Mouse (Mus musculus) kidney, embryonic 14.5 days (tissue): ENCODE measurements around the gene Atg10. TPM values are rescaled to one million over a fixed set of nuclear protein-coding genes. Genes with fewer than 3 reads are reported as not detected.

Experiments
- ATAC-seq: fragments of 200-750 bp; cut with Nextera tagmentation; 2 replicates; pipeline ENCODE4 v1.8.0; 2017; ENCODE audit warnings: moderate number of reproducible peaks, mild to moderate bottlenecking, moderate TSS enrichment, moderate library complexity; ENCODE audit not compliant: low FRiP score, low TSS enrichment
- H3K27ac ChIP-seq: fragments of 300-500 bp; sonication (generic); 2 replicates; pipeline ENCODE4 v1.5.1; 2014; ENCODE audit warnings: low read depth, mild to moderate bottlenecking, low read length, moderate library complexity, mixed read lengths
- H3K27me3 ChIP-seq: fragments of 300-500 bp; sonication (generic); 2 replicates; pipeline ENCODE4 v1.6.1; 2014; ENCODE audit warnings: mild to moderate bottlenecking, low read length; ENCODE audit not compliant: control insufficient read depth, insufficient read depth
- H3K36me3 ChIP-seq: fragments of 300-500 bp; sonication (generic); 2 replicates; pipeline ENCODE4 v1.6.1; 2014; ENCODE audit warnings: low read length, mixed read lengths; ENCODE audit not compliant: control insufficient read depth, insufficient read depth
- H3K4me1 ChIP-seq: fragments of 300-500 bp; sonication (generic); 2 replicates; pipeline ENCODE4 v1.6.1; 2014; ENCODE audit warnings: low read length, mixed read lengths; ENCODE audit not compliant: control insufficient read depth, insufficient read depth
- H3K4me2 ChIP-seq: fragments of 300-500 bp; sonication (generic); replicated peaks from 2 replicates; pipeline ENCODE4 v1.6.1; 2014; ENCODE audit warnings: low read depth, mild to moderate bottlenecking, low read length
- H3K4me3 ChIP-seq: fragments of 300-500 bp; sonication (generic); 2 replicates; pipeline ENCODE4 v1.5.1; 2014; ENCODE audit warnings: mild to moderate bottlenecking, low read length
- H3K9ac ChIP-seq: fragments of 300-500 bp; sonication (generic); 2 replicates; pipeline ENCODE4 v1.6.1; 2014; ENCODE audit warnings: low read depth, mild to moderate bottlenecking, low read length, moderate library complexity
- H3K9me3 ChIP-seq: fragments of 300-500 bp; sonication (generic); 2 replicates; pipeline ENCODE4 v1.6.1; 2016; ENCODE audit warnings: low read length; ENCODE audit not compliant: control insufficient read depth
- WGBS: fragments of 180-500 bp; shearing (Covaris S2); extraction: QIAGEN DNeasy Blood & Tissue Kit; methylation state at CpG from one replicate; pipeline ENCODE4 v1.1.7; 2014; 5-methylcytosine and 5-hydroxymethylcytosine counted together
- polyA plus RNA-seq: library from polyadenylated mRNA; unstranded; fragments of >200 nt; fragmentation: Nextera tagmentation; extraction: Ambion mirVana; gene quantifications from 2 replicates; pipeline ENCODE4 v1.2.1, GENCODE M21; 2014

The Atg10 gene
- polyA plus RNA-seq, 1 experiment from 2014 or later: 15.3 TPM

DNA sequence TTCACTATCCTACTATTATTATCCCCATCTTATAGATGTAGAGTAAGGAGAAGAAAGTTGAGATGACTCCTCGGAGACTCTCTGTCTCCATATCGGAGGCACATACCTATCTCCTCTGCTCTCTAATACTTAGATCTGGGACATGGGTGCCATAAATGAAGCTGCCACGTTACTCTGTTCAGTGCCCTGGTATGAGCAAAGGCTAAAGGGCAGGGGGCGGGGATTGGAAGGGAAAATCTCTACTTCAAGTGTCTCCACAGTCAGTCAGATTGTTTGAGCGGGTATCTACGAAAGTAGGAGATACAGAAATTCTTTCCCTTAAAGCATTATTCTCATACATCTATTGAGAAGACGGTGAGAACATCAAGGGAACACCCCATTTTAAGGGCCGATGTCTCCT is 257.8 kb downstream of the Atg10 start:
- WGBS: 78% methylated on average over 8 of the region's 8 CpGs

DNA sequence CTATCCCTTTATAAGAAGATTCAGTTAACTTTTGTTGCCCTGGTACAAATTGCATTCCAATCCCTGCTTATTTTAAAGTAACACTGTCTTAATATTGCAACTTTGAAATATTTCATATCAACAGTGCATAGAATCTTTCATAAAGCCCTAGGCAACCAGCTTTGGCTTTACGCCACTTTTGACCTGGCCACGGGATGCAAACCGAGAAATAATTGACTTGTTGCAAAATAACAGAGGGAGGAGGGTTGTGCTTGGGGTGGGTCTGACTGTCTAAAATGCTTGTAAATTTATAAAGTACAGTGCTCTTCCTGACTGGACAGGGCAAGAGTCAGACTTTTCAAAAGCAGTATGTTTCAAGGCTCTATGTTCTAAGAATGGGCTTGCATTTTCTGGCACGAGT is 259.3 kb downstream of the Atg10 start:
- Histone ChIP-seq H3K4me1 (no peaks in the 10 kb centered on the region), H3K27ac (no peak overlapping the region), H3K36me3 (no peaks in the 10 kb centered on the region), H3K9ac (no peak overlapping the region), H3K4me3 (no peak overlapping the region), H3K4me2 (no peak overlapping the region), H3K9me3 (no peaks in the 10 kb centered on the region), H3K27me3 (no peaks in the 10 kb centered on the region)
- WGBS: 77% methylated on average over 4 of the region's 4 CpGs
- no peak for ATAC-seq

More for the DNA sequence above, 257.8 kb downstream of the Atg10 start:
- H3K9ac ChIP-seq: no peak overlapping the region
- H3K4me2 ChIP-seq: no peak overlapping the region
- no peak for ATAC-seq
- no peaks in the 10 kb centered on the region for H3K4me1 ChIP-seq
- no peak overlapping the region for H3K27ac ChIP-seq
- H3K27me3 ChIP-seq: no peaks in the 10 kb centered on the region
- H3K4me3 ChIP-seq: no peak overlapping the region
- no peaks in the 10 kb centered on the region for H3K36me3 ChIP-seq
- H3K9me3 ChIP-seq: no peaks in the 10 kb centered on the region

DNA sequence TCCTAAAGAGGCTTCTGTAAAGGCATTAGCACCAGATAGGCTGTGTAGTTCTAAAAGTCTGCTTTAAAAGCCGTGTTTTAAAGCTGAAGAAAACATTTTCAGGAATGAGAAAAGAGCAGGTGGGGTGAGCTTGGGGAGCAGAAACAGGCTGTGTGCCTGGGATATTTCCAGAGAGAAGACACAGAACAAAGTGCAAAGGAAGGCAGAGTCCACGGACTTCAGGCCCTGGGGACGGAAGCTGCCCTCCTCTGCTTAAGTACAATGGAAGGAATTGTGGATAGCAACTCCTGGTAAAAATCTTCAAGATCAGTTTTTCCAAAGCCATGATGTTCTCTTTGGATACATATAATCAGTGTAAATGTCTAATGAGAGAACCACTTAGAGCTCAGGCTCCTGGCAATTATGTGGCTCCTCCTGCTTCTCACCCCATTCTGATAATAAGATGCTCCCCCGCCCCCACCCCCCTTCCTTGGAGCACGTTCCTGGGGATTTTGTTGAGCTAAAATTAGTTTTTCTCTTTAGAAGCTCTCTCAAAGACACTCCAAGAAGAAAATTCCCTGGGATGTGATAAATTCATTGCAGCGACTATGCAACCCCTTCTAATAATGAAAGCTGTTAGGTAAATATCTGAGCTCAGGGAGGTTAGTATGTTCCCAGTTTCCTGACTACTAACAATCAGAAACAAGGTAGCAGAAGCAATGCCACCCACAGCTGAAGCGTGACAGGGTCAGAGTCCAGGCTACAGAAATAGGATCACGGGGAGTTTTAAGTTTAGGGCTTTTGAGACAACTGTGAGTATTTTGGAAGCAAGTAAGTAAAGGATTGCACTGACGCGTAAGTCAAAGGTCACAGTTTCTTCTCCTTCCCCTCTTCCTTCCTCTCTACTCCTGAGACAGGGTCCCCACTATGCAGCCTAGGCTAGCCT is 260.7 kb downstream of the Atg10 start:
- H3K4me3 ChIP-seq: no peak overlapping the region
- H3K9me3 ChIP-seq: no peaks in the 10 kb centered on the region
- ATAC-seq: no peak
- H3K36me3 ChIP-seq: no peaks in the 10 kb centered on the region
- no peak overlapping the region for H3K4me2 ChIP-seq
- no peak overlapping the region for H3K27ac ChIP-seq
- H3K4me1 ChIP-seq: no peaks in the 10 kb centered on the region
- 69% methylated on average over 10 of the region's 10 CpGs for WGBS
- H3K9ac ChIP-seq: no peak overlapping the region
- no peaks in the 10 kb centered on the region for H3K27me3 ChIP-seq

DNA sequence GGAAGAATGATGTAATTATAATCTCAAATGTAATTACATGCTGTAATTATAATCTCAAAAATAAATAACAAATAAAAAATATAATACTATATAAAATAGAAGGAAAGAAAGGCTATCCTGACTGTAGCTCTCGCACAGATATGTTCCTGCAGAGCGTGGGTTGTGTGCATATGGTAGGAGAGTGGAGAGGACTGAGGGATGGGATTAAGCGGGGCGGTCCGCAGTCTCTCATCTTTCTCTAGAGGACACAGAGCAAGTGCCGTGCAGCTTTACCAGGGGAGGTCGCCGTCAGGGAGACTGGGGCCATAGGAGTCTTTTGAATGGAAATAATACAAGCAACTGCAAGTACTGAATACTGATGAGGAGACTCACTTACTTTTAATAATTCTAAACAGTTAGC is 263.2 kb downstream of the Atg10 start:
- no peak overlapping the region for H3K27ac ChIP-seq
- ATAC-seq: no peak
- H3K9ac ChIP-seq: no peak overlapping the region
- H3K4me1 ChIP-seq: no peaks in the 10 kb centered on the region
- no peaks in the 10 kb centered on the region for H3K36me3 ChIP-seq
- no peaks in the 10 kb centered on the region for H3K27me3 ChIP-seq
- 92% methylated on average over 8 of the region's 8 CpGs for WGBS
- H3K9me3 ChIP-seq: 0 out of 2 replicates have a peak, but pooled peaks cover 3% of the 10 kb centered on the region
- no peak overlapping the region for H3K4me2 ChIP-seq
- no peak overlapping the region for H3K4me3 ChIP-seq

DNA sequence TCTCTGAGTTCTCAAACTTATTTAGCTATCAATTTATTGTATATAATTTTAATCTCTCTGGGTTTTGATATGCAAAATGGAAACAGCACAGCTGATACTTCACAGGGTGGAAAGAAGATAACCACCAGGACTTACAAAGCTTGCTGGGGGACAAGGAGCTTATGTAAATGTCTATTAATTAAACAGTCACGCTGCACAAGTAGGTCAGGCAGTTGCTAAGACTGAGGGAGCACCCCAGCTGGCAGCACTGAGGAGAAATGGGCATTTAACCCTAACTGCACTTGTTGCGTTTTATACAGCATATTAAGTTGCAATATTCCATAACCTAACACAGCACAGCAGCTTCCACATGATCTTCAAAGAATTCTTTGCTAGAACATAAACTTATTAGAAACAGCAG is 264.9 kb downstream of the Atg10 start:
- Histone ChIP-seq H3K4me2 (no peak overlapping the region), H3K4me3 (no peak overlapping the region), H3K9ac (no peak overlapping the region), H3K27ac (no peak overlapping the region), H3K36me3 (no peaks in the 10 kb centered on the region), H3K27me3 (no peaks in the 10 kb centered on the region), H3K4me1 (no peaks in the 10 kb centered on the region), H3K9me3 (0 out of 2 replicates have a peak, but pooled peaks cover 3% of the 10 kb centered on the region)
- WGBS: 58% methylated on average over 2 of the region's 2 CpGs
- ATAC-seq: no peak

DNA sequence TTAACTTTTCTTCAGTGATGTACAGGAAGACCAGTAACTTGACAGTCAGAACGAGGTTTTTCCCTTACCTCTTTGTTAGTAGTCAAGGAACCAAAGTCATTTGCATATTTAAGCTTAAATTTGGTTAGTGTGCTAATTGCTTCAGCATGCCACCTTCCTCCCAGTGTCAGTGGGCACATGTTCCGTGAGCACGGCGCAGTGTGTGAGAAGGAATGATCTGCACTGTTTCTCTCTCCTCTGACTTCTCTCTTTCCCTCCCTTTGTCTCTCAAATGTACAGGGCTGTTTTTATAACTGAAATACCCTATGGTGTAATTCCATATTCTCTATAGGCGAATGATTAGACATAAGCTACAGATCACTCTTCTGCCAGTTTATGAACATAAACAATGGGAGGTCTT is 284.2 kb downstream of the Atg10 start:
- H3K9me3 ChIP-seq: no peaks in the 10 kb centered on the region
- WGBS: 87% methylated on average over 5 of the region's 5 CpGs
- no peak overlapping the region for H3K4me3 ChIP-seq
- no peak for ATAC-seq
- no peaks in the 10 kb centered on the region for H3K27me3 ChIP-seq
- H3K4me2 ChIP-seq: no peak overlapping the region
- H3K36me3 ChIP-seq: no peaks in the 10 kb centered on the region
- no peaks in the 10 kb centered on the region for H3K4me1 ChIP-seq
- no peak overlapping the region for H3K27ac ChIP-seq
- no peak overlapping the region for H3K9ac ChIP-seq

DNA sequence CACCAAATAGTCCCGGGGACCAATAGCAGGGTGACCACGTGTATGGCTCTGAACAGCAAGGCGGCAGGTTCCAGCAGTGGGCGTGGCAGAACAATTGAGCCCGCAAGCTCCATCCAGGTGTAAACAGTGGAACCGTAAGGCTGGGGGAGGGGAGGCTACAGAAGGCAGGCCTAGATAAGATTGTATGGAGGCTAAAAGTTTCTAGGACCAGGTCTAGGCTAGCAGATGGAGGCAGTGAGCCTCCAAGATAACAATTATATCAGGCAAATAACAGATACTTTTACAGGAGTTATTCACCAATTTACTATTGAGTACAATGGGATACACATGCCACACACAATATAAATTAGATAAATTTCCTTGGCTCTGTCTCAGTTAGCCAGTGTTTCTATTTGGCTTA is 284.6 kb downstream of the Atg10 start:
- H3K4me2 ChIP-seq: no peak overlapping the region
- no peak overlapping the region for H3K4me3 ChIP-seq
- H3K4me1 ChIP-seq: no peaks in the 10 kb centered on the region
- H3K36me3 ChIP-seq: no peaks in the 10 kb centered on the region
- H3K9ac ChIP-seq: no peak overlapping the region
- ATAC-seq: no peak
- WGBS: 60% methylated on average over 6 of the region's 6 CpGs
- no peaks in the 10 kb centered on the region for H3K27me3 ChIP-seq
- H3K27ac ChIP-seq: no peak overlapping the region
- H3K9me3 ChIP-seq: no peaks in the 10 kb centered on the region

DNA sequence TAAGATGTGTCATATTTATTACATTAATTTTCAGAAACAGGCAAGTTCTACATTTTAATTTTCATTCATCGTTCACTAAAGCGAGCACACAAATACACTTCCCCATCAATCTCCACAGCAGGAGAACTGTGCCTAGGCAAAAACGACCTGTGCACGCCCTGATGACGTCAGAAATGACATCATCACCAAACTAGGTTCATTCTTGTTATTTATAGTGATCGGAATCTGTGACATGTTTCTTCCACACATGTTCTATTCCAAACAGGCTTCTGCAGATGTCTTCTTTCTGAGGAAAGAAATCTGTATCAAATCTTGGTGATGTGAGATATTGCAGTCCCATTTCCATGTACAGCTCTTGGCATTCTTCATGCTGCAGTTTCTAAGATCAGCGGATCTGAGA is 287.9 kb downstream of the Atg10 start:
- Histone ChIP-seq H3K27me3 (no peaks in the 10 kb centered on the region), H3K4me2 (no peak overlapping the region), H3K27ac (no peak overlapping the region), H3K9ac (no peak overlapping the region), H3K36me3 (no peaks in the 10 kb centered on the region), H3K4me1 (no peaks in the 10 kb centered on the region), H3K4me3 (no peak overlapping the region), H3K9me3 (no peaks in the 10 kb centered on the region)
- WGBS: 85% methylated on average over 7 of the region's 7 CpGs
- ATAC-seq: no peak

DNA sequence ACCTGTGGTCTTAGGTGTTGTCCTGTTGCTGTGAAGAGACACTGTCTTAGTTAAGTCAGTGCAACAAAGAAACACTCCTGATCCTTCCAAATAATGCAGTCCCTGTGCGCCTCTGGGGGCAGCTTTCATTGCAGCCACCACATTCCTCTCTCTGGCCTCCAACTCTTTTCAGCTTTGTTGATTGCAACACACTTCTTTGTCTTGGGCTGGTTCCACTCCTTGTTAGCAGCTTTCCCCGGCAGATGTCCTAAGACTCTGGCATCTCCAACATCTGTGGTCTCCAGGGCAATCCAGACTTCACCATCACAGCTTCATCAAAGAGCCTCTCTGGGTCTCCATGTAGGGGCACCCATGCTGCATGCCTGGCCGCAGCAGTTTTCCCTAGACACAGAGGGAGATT is 290.5 kb downstream of the Atg10 start:
- Histone ChIP-seq H3K4me1 (no peaks in the 10 kb centered on the region), H3K9ac (no peak overlapping the region), H3K27ac (no peak overlapping the region), H3K4me2 (no peak overlapping the region), H3K4me3 (no peak overlapping the region), H3K9me3 (no peaks in the 10 kb centered on the region), H3K27me3 (no peaks in the 10 kb centered on the region), H3K36me3 (peaks cover 3% of the 10 kb centered on the region; the same call in 1 of the 2 replicates)
- no peak for ATAC-seq
- 86% methylated on average over 3 of the region's 3 CpGs for WGBS
